Mouse (Mus musculus): Measurements from ENCODE around the gene Cux1. TPM values are rescaled to one million over a fixed set of nuclear protein-coding genes. Genes with fewer than 3 reads are reported as not detected.
A peak's percentile ranks its signal among the peaks of the same experiment; 100 is the strongest.

The Cux1 gene
- polyA plus RNA-seq, 1 experiment from 2014 or later = 139 TPM

DNA sequence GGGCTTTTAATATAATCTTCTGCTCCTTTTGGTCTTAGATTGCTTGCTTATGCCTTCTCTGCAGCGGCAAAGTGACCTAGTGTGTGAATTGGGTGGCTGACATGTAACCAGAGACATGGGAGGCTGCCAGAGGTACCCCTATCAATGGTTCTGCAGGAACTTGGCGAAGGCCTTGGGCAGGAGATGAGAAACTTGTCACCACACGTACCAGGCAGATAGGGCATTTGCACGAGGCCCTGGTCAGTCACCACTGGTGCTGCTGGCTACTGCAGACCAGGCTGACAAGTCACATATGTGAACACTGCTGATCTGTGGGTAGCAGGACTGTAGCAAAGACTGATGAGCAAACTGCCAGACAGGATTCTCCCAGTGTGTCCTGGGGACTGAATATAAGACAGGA is 231.6 kb downstream of the Cux1 start:
- Histone ChIP-seq H3K27ac (no peak overlapping the region), H3K9me3 (replicated peaks) (no peaks in the 10 kb centered on the region), H3K4me1 (no peaks in the 10 kb centered on the region), H3K4me2 (no peak overlapping the region), H3K4me3 (no peak overlapping the region), H3K27me3 (no peaks in the 10 kb centered on the region), H3K36me3 (ENCODE audit: poor library complexity, severe bottlenecking) (peaks cover 82% of the 10 kb centered on the region), H3K9ac (no peak overlapping the region)
- WGBS = 95% methylated on average over 4 of the region's 4 CpGs
- ATAC-seq = no peak

DNA sequence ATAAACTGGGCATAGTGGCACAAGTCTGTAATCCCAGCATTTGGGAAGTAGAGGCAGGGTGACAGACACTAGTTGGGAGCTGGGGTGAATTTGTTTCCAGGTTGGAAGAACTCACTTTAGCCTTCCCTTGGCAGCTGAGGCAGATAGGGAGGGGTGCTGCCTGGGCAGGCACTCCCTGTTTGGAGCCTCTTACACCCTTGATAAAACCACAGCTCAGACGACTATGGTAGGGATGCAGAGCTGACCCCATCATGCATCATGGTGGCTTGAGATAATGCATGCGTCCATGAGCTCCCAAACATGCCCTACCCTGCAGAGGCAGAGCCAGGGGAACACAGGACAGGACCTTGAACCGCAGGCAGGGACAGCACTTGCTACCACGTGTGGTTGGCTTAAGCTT is 232.5 kb downstream of the Cux1 start:
- no peak for ATAC-seq
- Histone ChIP-seq H3K36me3 (ENCODE audit: poor library complexity, severe bottlenecking) (peaks cover 84% of the 10 kb centered on the region), H3K4me3 (no peak overlapping the region), H3K9me3 (replicated peaks) (no peaks in the 10 kb centered on the region), H3K27ac (no peak overlapping the region), H3K4me1 (no peaks in the 10 kb centered on the region), H3K4me2 (no peak overlapping the region), H3K27me3 (no peaks in the 10 kb centered on the region), H3K9ac (no peak overlapping the region)
- 85% methylated on average over 4 of the region's 4 CpGs for WGBS

DNA sequence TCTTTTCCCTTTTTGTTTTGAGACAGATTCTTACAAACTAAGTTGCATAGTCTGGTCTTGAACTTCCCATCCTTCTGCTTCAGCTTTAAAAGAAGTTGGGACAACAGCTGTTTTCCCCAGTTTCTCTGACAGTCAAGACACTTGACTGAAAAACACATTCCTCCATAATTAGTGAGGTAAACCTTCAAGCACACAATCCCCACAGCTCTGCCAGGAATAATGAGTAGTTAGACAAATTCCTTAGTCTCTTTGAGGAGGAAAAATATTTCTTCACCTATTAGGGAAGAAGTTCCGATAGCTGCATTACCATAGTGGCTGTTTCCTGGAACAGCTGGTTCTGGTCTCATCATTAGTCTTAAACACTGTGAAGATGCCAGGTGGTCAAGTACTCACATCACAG is 233.2 kb downstream of the Cux1 start:
- Histone ChIP-seq H3K9me3 (replicated peaks) (no peaks in the 10 kb centered on the region), H3K36me3 (ENCODE audit: poor library complexity, severe bottlenecking) (peaks cover 79% of the 10 kb centered on the region), H3K9ac (no peak overlapping the region), H3K4me2 (no peak overlapping the region), H3K4me1 (no peaks in the 10 kb centered on the region), H3K4me3 (no peak overlapping the region), H3K27ac (no peak overlapping the region), H3K27me3 (no peaks in the 10 kb centered on the region)
- ATAC-seq = no peak
- 84% methylated on average over 1 of the region's 1 CpGs for WGBS

DNA sequence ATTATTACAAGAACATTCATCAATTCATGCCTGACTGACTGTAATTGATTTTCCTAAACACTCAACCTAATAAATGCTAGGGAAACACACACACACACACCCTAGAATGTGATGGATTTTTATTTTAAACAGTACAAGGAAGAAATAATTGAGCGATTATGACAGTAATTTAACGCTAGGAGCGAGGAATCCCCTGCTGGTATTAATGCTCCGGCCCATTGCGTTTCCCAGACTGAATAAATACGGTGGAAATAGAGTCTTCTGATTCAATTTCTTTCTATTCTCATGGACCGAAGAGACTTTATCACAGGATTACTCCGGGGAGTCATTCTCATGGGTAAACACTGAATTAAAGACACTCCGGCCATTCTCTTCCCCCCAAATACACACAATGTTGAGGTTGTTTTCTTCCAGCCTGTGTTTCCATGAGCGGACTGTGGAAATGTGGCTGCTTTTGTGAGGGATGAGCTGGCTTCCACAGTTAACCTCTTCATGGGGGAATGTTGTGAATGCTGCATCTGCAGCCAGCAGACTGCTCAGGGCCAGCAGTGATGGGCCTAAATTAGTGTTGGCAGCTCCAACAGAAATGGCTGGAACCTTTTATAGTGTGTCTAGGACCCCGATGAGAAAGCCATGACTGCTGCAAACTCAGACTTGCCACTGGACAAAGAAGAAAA is 234.4 kb downstream of the Cux1 start:
- H3K27ac ChIP-seq = peak overlapping the region; percentile 16; the same call in 1 of the 2 replicates
- H3K4me2 ChIP-seq = no peak overlapping the region
- whole genome bisulfite sequencing = 83% methylated on average over 11 of the region's 11 CpGs
- H3K9me3 ChIP-seq (replicated peaks) = no peaks in the 10 kb centered on the region
- no peaks in the 10 kb centered on the region for H3K4me1 ChIP-seq
- no peak for ATAC-seq
- H3K36me3 ChIP-seq (ENCODE audit: poor library complexity, severe bottlenecking) = peaks cover 77% of the 10 kb centered on the region
- H3K9ac ChIP-seq = no peak overlapping the region
- H3K4me3 ChIP-seq = no peak overlapping the region
- H3K27me3 ChIP-seq = no peaks in the 10 kb centered on the region

DNA sequence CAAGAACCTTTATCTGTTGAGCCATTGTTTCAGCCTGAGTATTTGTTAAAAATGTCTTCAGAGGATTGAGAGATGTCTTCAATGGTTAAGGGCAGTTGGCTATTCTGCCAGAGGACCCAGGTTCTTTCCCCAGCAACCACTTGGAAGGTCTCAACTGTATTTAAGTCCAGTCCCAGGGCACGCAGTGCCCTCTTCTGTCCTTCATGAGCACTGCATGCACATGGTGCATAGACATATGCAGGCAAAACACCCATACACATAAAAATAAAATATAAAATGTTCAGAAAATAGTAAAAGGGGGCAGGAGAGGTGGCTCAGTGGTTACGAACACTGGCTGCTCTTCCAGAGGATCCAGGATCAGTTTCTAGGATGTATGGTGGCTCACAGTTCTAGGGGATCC is 239.6 kb downstream of the Cux1 start:
- no peak overlapping the region for H3K27ac ChIP-seq
- no peak overlapping the region for H3K9ac ChIP-seq
- 93% methylated on average over 2 of the region's 2 CpGs for WGBS
- H3K36me3 ChIP-seq (ENCODE audit: poor library complexity, severe bottlenecking) = peaks cover 82% of the 10 kb centered on the region
- H3K9me3 ChIP-seq (replicated peaks) = no peaks in the 10 kb centered on the region
- H3K4me3 ChIP-seq = no peak overlapping the region
- H3K4me2 ChIP-seq = no peak overlapping the region
- no peak for ATAC-seq
- H3K4me1 ChIP-seq = no peaks in the 10 kb centered on the region
- H3K27me3 ChIP-seq = no peaks in the 10 kb centered on the region

DNA sequence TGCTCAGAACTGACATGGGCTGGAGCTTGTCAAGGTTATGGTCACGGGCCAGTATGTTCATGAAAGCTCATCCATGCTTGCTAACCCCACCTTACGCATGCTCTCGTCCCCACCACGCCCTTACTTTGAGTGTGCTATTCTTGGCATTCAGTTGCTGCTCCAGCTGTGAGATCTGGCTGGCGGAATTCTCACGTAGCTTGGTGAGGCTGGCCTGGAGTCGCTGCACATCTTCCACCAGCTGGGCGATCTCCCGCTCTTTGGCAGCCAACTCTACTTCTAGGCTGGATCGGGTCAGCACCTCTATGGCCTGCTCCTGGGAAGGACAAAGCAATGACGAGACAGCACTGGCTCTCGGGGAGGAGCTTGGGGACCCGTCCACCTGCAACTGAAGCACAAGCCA is 240.7 kb downstream of the Cux1 start:
- Histone ChIP-seq H3K36me3 (ENCODE audit: poor library complexity, severe bottlenecking) (peaks cover 83% of the 10 kb centered on the region), H3K9ac (no peak overlapping the region), H3K9me3 (replicated peaks) (no peaks in the 10 kb centered on the region), H3K4me2 (no peak overlapping the region), H3K27me3 (no peaks in the 10 kb centered on the region), H3K4me3 (no peak overlapping the region), H3K27ac (no peak overlapping the region), H3K4me1 (no peaks in the 10 kb centered on the region)
- ATAC-seq = no peak
- WGBS = 96% methylated on average over 13 of the region's 13 CpGs

DNA sequence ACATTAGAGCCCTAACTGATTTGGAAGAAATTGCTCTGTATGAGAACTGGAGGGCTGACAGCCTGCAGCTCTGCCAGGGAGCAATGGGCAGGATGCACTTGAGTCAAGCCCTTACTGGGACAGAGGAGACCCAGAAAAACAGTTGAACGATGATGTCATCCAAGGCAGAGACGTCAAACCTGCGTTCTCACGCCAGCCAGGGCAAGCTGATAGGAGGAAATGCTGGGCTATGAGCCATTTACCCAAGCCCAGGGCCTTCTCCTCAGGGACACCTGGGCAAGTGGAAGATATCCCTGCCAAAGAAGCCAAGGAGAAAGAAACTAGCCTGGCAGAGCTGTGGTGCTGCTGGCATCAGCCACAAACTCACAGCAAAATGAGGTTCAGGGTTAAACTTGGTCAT is 242.8 kb downstream of the Cux1 start:
- WGBS = 84% methylated on average over 4 of the region's 4 CpGs
- Histone ChIP-seq H3K36me3 (ENCODE audit: poor library complexity, severe bottlenecking) (peaks cover 80% of the 10 kb centered on the region), H3K27me3 (no peaks in the 10 kb centered on the region), H3K9me3 (replicated peaks) (no peaks in the 10 kb centered on the region), H3K9ac (no peak overlapping the region), H3K4me2 (no peak overlapping the region), H3K4me3 (no peak overlapping the region), H3K4me1 (no peaks in the 10 kb centered on the region), H3K27ac (no peak overlapping the region)
- no peak for ATAC-seq

DNA sequence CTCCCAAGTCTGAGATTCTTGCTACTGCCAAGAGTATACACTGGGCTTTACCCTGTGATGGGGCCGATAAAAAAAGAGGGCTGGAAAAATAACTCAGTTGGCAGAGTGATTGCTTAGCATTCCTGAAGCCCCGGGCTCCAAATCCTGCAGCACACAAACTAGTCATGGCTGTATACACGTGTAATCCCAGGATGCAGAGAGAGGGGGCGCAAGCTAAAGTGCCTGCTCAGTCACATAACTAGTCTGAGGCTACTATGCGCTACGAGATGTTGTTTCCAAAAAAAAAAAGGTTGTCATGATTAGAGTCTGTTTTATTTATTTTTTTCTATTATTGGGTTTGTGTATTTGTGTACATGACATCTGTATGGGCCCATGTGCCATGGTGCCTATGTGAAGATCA is 245.9 kb downstream of the Cux1 start:
- Histone ChIP-seq H3K36me3 (ENCODE audit: poor library complexity, severe bottlenecking) (peaks cover 89% of the 10 kb centered on the region), H3K27ac (no peak overlapping the region), H3K4me3 (no peak overlapping the region), H3K27me3 (no peaks in the 10 kb centered on the region), H3K4me1 (no peaks in the 10 kb centered on the region), H3K9me3 (replicated peaks) (no peaks in the 10 kb centered on the region), H3K9ac (no peak overlapping the region), H3K4me2 (no peak overlapping the region)
- ATAC-seq = no peak
- WGBS = 84% methylated on average over 6 of the region's 6 CpGs

DNA sequence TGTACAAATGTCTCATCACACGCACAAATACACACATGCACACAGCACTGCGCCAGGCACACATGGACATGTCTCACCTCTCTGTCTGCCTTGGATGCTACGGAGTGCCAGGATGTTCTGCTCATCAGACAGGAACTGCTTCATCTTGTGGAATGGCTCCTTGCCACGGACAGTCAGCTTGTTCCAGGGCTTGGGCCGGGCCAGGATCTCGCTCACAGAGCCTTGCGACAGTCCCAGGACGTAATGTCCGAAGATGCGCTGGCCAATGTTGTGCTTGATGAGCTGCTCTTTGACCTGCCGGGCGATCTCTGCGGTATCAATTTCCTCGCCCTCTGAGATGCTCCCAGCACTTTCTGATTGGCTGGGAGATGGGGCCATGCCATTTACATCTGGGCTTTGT is 254.7 kb downstream of the Cux1 start:
- no peak overlapping the region for H3K4me2 ChIP-seq
- no peak for ATAC-seq
- no peak overlapping the region for H3K27ac ChIP-seq
- H3K36me3 ChIP-seq (ENCODE audit: poor library complexity, severe bottlenecking) = peaks cover 97% of the 10 kb centered on the region
- H3K4me1 ChIP-seq = no peaks in the 10 kb centered on the region
- 94% methylated on average over 14 of the region's 14 CpGs for WGBS
- H3K27me3 ChIP-seq = no peaks in the 10 kb centered on the region
- H3K9me3 ChIP-seq (replicated peaks) = no peaks in the 10 kb centered on the region
- no peak overlapping the region for H3K4me3 ChIP-seq
- no peak overlapping the region for H3K9ac ChIP-seq

DNA sequence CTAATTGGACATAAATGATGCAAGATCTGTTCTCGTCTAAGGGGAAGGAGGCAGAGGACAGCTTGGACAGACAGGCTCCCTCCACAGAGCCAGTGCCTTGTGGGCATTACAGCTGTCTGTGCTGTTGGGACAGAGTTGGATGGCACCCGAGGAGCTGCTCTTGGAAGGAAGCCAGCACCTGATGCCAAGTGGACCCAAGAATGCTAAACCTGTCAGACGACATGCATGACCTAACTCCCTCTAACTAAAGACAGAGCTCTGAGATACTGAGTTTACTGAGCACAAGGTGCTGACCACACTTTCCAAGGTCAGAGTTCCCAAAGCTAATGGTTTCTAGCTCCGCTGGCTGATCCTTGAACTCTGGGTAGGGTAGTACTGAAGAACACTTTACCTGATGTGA is 255.1 kb downstream of the Cux1 start:
- Histone ChIP-seq H3K4me3 (no peak overlapping the region), H3K9me3 (replicated peaks) (no peaks in the 10 kb centered on the region), H3K36me3 (ENCODE audit: poor library complexity, severe bottlenecking) (peaks cover 97% of the 10 kb centered on the region), H3K4me2 (no peak overlapping the region), H3K27ac (no peak overlapping the region), H3K27me3 (no peaks in the 10 kb centered on the region), H3K4me1 (no peaks in the 10 kb centered on the region), H3K9ac (no peak overlapping the region)
- no peak for ATAC-seq
- 61% methylated on average over 4 of the region's 4 CpGs for WGBS

DNA sequence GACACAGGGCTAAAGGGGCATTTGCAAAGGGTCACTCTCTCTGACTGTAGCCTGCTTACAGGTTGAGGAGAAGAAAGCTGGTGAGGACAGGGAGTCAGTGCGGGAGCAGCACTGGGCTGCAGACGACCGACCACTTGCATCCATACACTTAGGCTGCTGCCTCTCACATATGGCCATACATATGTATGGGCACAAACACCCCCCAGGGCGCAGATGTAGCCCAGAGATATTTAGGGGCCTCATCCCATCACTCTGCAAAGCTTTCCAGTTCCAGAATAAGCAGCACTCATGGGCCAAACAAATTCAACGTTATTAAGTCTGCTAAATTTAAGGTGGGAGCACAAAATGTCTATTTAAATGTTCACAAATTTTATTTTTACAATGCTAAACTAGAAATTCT is 261.0 kb downstream of the Cux1 start:
- no peak for ATAC-seq
- Histone ChIP-seq H3K4me2 (no peak overlapping the region), H3K27me3 (no peaks in the 10 kb centered on the region), H3K36me3 (ENCODE audit: poor library complexity, severe bottlenecking) (peaks cover 98% of the 10 kb centered on the region), H3K4me1 (peaks cover 17% of the 10 kb centered on the region), H3K9me3 (replicated peaks) (no peaks in the 10 kb centered on the region), H3K9ac (no peak overlapping the region), H3K4me3 (no peak overlapping the region), H3K27ac (no peak overlapping the region)
- 84% methylated on average over 5 of the region's 5 CpGs for WGBS

DNA sequence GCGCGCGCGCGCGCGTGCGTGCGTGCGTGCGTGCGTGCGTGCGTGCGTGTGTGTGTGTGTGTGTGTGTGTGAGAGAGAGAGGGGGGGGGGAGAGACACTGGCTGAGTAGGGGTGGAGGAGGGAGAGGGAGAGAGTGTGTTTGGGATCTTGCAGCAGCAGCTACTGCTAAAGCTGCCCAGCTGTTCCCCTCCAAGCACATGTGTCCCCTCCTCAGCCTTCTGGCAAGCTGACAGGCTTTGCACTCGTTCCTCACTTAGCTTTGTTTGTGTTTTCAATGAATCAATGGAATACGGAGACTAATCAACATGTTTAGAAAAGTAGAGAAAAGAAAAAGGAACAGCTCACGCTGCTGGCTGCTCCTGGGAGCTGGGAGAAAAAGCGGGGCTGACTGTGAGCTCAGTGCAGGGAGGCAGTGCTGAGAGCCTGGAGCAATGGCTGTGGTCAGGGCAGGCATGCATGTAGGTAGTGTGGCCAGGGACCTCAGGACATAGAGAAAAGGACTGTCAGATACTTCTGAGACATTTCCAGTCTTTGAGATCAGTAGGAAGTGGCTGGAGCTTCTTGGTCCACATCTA is 263.8 kb downstream of the Cux1 start:
- H3K4me2 ChIP-seq = no peak overlapping the region
- H3K36me3 ChIP-seq (ENCODE audit: poor library complexity, severe bottlenecking) = peaks cover 96% of the 10 kb centered on the region
- H3K4me1 ChIP-seq = peaks cover 17% of the 10 kb centered on the region
- no peaks in the 10 kb centered on the region for H3K9me3 ChIP-seq (replicated peaks)
- peak; percentile 84 for ATAC-seq
- no peak overlapping the region for H3K9ac ChIP-seq
- 77% methylated on average over 14 of the region's 19 CpGs for WGBS
- H3K27me3 ChIP-seq = no peaks in the 10 kb centered on the region
- no peak overlapping the region for H3K4me3 ChIP-seq
- peak overlapping the region; percentile 80 for H3K27ac ChIP-seq

DNA sequence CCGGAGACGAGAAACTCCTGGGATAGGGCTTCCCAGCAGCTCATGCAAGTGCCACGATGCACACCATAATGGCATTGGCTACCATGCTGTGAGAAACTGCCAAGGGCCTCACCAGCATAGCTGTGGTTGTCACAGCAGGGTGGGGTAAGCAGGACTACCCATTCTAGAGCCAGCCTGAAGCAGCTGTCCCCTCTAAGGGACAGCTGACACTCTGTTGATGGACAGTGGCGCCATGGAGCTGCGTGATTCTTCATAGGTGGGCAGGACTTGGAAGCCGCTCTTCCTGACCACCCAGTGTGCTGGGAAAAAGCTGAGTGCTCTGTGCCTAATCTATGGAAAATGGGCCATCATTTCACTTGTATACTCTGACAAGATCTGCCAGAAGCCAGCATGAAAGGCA is 266.4 kb downstream of the Cux1 start:
- Histone ChIP-seq H3K36me3 (ENCODE audit: poor library complexity, severe bottlenecking) (peaks cover 75% of the 10 kb centered on the region), H3K4me2 (no peak overlapping the region), H3K9me3 (replicated peaks) (no peaks in the 10 kb centered on the region), H3K9ac (no peak overlapping the region), H3K4me1 (peaks cover 36% of the 10 kb centered on the region), H3K27ac (no peak overlapping the region), H3K4me3 (no peak overlapping the region), H3K27me3 (no peaks in the 10 kb centered on the region)
- WGBS = 85% methylated on average over 6 of the region's 6 CpGs
- ATAC-seq = no peak
